Mouse (Mus musculus): ENCODE data around the gene Gm20517. TPM values are rescaled to one million over a fixed set of nuclear protein-coding genes. Genes with fewer than 3 reads are reported as not detected.

Gm20517 gene
- polyA plus RNA-seq, 1 experiment from 2014 or later = 1.8 TPM

GRCm38 (mm10) chr17:47600601-47601388 lies 10.6 kb upstream of the Gm20517 start:
- 88% methylated on average over 13 of the region's 13 CpGs for WGBS
- no peak overlapping the region for H3K4me2 ChIP-seq (ENCODE audit: low read length)
- ATAC-seq = no peak

GRCm38 (mm10) chr17:47601389-47601755 lies 10.0 kb upstream of the Gm20517 start:
- H3K36me3 ChIP-seq (ENCODE audit: control insufficient read depth, insufficient read depth, low read length) = peaks cover 70% of the 10 kb centered on the region
- H3K9me3 ChIP-seq (replicated peaks; ENCODE audit: control insufficient read depth, low read length) = no peaks in the 10 kb centered on the region
- DNase-seq (ENCODE audit: low spot score) (no peak), ATAC-seq (no peak)
- no peak overlapping the region for H3K27ac ChIP-seq (ENCODE audit: low read depth, low read length)
- H3K9ac ChIP-seq (ENCODE audit: low read length) = no peak overlapping the region
- H3K4me2 ChIP-seq (ENCODE audit: low read length) = no peak overlapping the region
- WGBS = 90% methylated on average over 10 of the region's 10 CpGs
- no peak overlapping the region for H3K4me3 ChIP-seq (ENCODE audit: low read depth, low read length)
- no peaks in the 10 kb centered on the region for H3K27me3 ChIP-seq (replicated peaks; ENCODE audit: control insufficient read depth, insufficient read depth, low read length)
- H3K4me1 ChIP-seq (ENCODE audit: control insufficient read depth, insufficient read depth, low read length) = peaks cover 1% of the 10 kb centered on the region

More at GRCm38 (mm10) chr17:47600601-47601388, 10.6 kb upstream of the Gm20517 start:
- H3K4me3 ChIP-seq (ENCODE audit: low read depth, low read length) = no peak overlapping the region
- no peaks in the 10 kb centered on the region for H3K27me3 ChIP-seq (replicated peaks; ENCODE audit: control insufficient read depth, insufficient read depth, low read length)
- DNase-seq (ENCODE audit: low spot score) = no peak
- peaks cover 68% of the 10 kb centered on the region for H3K36me3 ChIP-seq (ENCODE audit: control insufficient read depth, insufficient read depth, low read length)
- H3K4me1 ChIP-seq (ENCODE audit: control insufficient read depth, insufficient read depth, low read length) = peaks cover 6% of the 10 kb centered on the region
- H3K27ac ChIP-seq (ENCODE audit: low read depth, low read length) = no peak overlapping the region
- H3K9me3 ChIP-seq (replicated peaks; ENCODE audit: control insufficient read depth, low read length) = no peaks in the 10 kb centered on the region
- H3K9ac ChIP-seq (ENCODE audit: low read length) = no peak overlapping the region

GRCm38 (mm10) chr17:47602289-47602688 lies 9.1 kb upstream of the Gm20517 start:
- H3K27me3 ChIP-seq (replicated peaks; ENCODE audit: control insufficient read depth, insufficient read depth, low read length) = no peaks in the 10 kb centered on the region
- no peak overlapping the region for H3K9ac ChIP-seq (ENCODE audit: low read length)
- ATAC-seq = no peak
- 91% methylated on average over 11 of the region's 11 CpGs for WGBS
- H3K36me3 ChIP-seq (ENCODE audit: control insufficient read depth, insufficient read depth, low read length) = peaks cover 79% of the 10 kb centered on the region
- no peak overlapping the region for H3K27ac ChIP-seq (ENCODE audit: low read depth, low read length)
- H3K4me2 ChIP-seq (ENCODE audit: low read length) = no peak overlapping the region
- H3K4me1 ChIP-seq (ENCODE audit: control insufficient read depth, insufficient read depth, low read length) = no peaks in the 10 kb centered on the region
- no peak for DNase-seq (ENCODE audit: low spot score)
- no peaks in the 10 kb centered on the region for H3K9me3 ChIP-seq (replicated peaks; ENCODE audit: control insufficient read depth, low read length)
- no peak overlapping the region for H3K4me3 ChIP-seq (ENCODE audit: low read depth, low read length)

GRCm38 (mm10) chr17:47606220-47606619 lies 5.2 kb upstream of the Gm20517 start:
- no peak for ATAC-seq

GRCm38 (mm10) chr17:47609182-47609581 lies 2.2 kb upstream of the Gm20517 start:
- Histone ChIP-seq H3K4me3 (ENCODE audit: low read depth, low read length) (no peak overlapping the region), H3K4me1 (ENCODE audit: control insufficient read depth, insufficient read depth, low read length) (peaks cover 12% of the 10 kb centered on the region), H3K9me3 (replicated peaks; ENCODE audit: control insufficient read depth, low read length) (no peaks in the 10 kb centered on the region), H3K27me3 (replicated peaks; ENCODE audit: control insufficient read depth, insufficient read depth, low read length) (no peaks in the 10 kb centered on the region), H3K36me3 (ENCODE audit: control insufficient read depth, insufficient read depth, low read length) (peaks cover 43% of the 10 kb centered on the region), H3K9ac (ENCODE audit: low read length) (no peak overlapping the region), H3K4me2 (ENCODE audit: low read length) (no peak overlapping the region), H3K27ac (ENCODE audit: low read depth, low read length) (no peak overlapping the region)
- ATAC-seq (no peak), DNase-seq (ENCODE audit: low spot score) (no peak)
- 96% methylated on average over 4 of the region's 4 CpGs for WGBS

More at GRCm38 (mm10) chr17:47606220-47606619, 5.2 kb upstream of the Gm20517 start:
- Histone ChIP-seq H3K9ac (ENCODE audit: low read length) (no peak overlapping the region), H3K4me2 (ENCODE audit: low read length) (no peak overlapping the region), H3K4me1 (ENCODE audit: control insufficient read depth, insufficient read depth, low read length) (peaks cover 4% of the 10 kb centered on the region; the same call in 1 of the 2 replicates), H3K27me3 (replicated peaks; ENCODE audit: control insufficient read depth, insufficient read depth, low read length) (no peaks in the 10 kb centered on the region), H3K36me3 (ENCODE audit: control insufficient read depth, insufficient read depth, low read length) (peaks cover 64% of the 10 kb centered on the region), H3K27ac (ENCODE audit: low read depth, low read length) (no peak overlapping the region), H3K4me3 (ENCODE audit: low read depth, low read length) (no peak overlapping the region), H3K9me3 (replicated peaks; ENCODE audit: control insufficient read depth, low read length) (no peaks in the 10 kb centered on the region)
- 75% methylated on average over 5 of the region's 5 CpGs for whole genome bisulfite sequencing
- no peak for DNase-seq (ENCODE audit: low spot score)

GRCm38 (mm10) chr17:47611661-47611982 lies 233 bp downstream of the Gm20517 start:
- peak overlapping the region; percentile 80 for H3K4me2 ChIP-seq (ENCODE audit: low read length)
- no peaks in the 10 kb centered on the region for H3K27me3 ChIP-seq (replicated peaks; ENCODE audit: control insufficient read depth, insufficient read depth, low read length)
- H3K4me1 ChIP-seq (ENCODE audit: control insufficient read depth, insufficient read depth, low read length) = peaks cover 12% of the 10 kb centered on the region
- no peak for DNase-seq (ENCODE audit: low spot score)
- ATAC-seq = no peak
- under 1% methylated on average over 13 of the region's 13 CpGs for WGBS
- no peaks in the 10 kb centered on the region for H3K9me3 ChIP-seq (replicated peaks; ENCODE audit: control insufficient read depth, low read length)
- peak overlapping the region; percentile 62 for H3K4me3 ChIP-seq (ENCODE audit: low read depth, low read length)
- H3K9ac ChIP-seq (ENCODE audit: low read length) = peak overlapping the region; percentile 73
- peaks cover 38% of the 10 kb centered on the region for H3K36me3 ChIP-seq (ENCODE audit: control insufficient read depth, insufficient read depth, low read length)
- H3K27ac ChIP-seq (ENCODE audit: low read depth, low read length) = no peak overlapping the region

GRCm38 (mm10) chr17:47614018-47614417 lies 2.6 kb downstream of the Gm20517 start:
- no peak overlapping the region for H3K4me2 ChIP-seq (ENCODE audit: low read length)
- no peak for DNase-seq (ENCODE audit: low spot score)
- WGBS = 96% methylated on average over 1 of the region's 1 CpGs
- H3K27ac ChIP-seq (ENCODE audit: low read depth, low read length) = no peak overlapping the region
- H3K27me3 ChIP-seq (replicated peaks; ENCODE audit: control insufficient read depth, insufficient read depth, low read length) = no peaks in the 10 kb centered on the region
- no peaks in the 10 kb centered on the region for H3K9me3 ChIP-seq (replicated peaks; ENCODE audit: control insufficient read depth, low read length)
- no peak for ATAC-seq
- no peak overlapping the region for H3K4me3 ChIP-seq (ENCODE audit: low read depth, low read length)
- H3K36me3 ChIP-seq (ENCODE audit: control insufficient read depth, insufficient read depth, low read length) = peaks cover 36% of the 10 kb centered on the region
- no peak overlapping the region for H3K9ac ChIP-seq (ENCODE audit: low read length)
- peaks cover 12% of the 10 kb centered on the region for H3K4me1 ChIP-seq (ENCODE audit: control insufficient read depth, insufficient read depth, low read length)

- ATAC-seq = no peak
Observed at GRCm38 (mm10) chr17:47616119-47616518, 4.7 kb downstream of the Gm20517 start.

GRCm38 (mm10) chr17:47616652-47617051 lies 5.3 kb downstream of the Gm20517 start:
- Histone ChIP-seq H3K9me3 (replicated peaks; ENCODE audit: control insufficient read depth, low read length) (no peaks in the 10 kb centered on the region), H3K27me3 (replicated peaks; ENCODE audit: control insufficient read depth, insufficient read depth, low read length) (no peaks in the 10 kb centered on the region), H3K36me3 (ENCODE audit: control insufficient read depth, insufficient read depth, low read length) (peaks cover 46% of the 10 kb centered on the region), H3K27ac (ENCODE audit: low read depth, low read length) (no peak overlapping the region), H3K9ac (ENCODE audit: low read length) (no peak overlapping the region), H3K4me3 (ENCODE audit: low read depth, low read length) (no peak overlapping the region), H3K4me2 (ENCODE audit: low read length) (no peak overlapping the region), H3K4me1 (ENCODE audit: control insufficient read depth, insufficient read depth, low read length) (peaks cover 9% of the 10 kb centered on the region)
- WGBS = 93% methylated on average over 4 of the region's 4 CpGs
- DNase-seq (ENCODE audit: low spot score) (no peak), ATAC-seq (no peak)

More at GRCm38 (mm10) chr17:47616119-47616518, 4.7 kb downstream of the Gm20517 start:
- peaks cover 9% of the 10 kb centered on the region for H3K4me1 ChIP-seq (ENCODE audit: control insufficient read depth, insufficient read depth, low read length)
- 95% methylated on average over 8 of the region's 8 CpGs for WGBS
- H3K27me3 ChIP-seq (replicated peaks; ENCODE audit: control insufficient read depth, insufficient read depth, low read length) = no peaks in the 10 kb centered on the region
- H3K4me2 ChIP-seq (ENCODE audit: low read length) = no peak overlapping the region
- H3K36me3 ChIP-seq (ENCODE audit: control insufficient read depth, insufficient read depth, low read length) = peaks cover 45% of the 10 kb centered on the region
- no peak for DNase-seq (ENCODE audit: low spot score)
- no peak overlapping the region for H3K27ac ChIP-seq (ENCODE audit: low read depth, low read length)
- no peaks in the 10 kb centered on the region for H3K9me3 ChIP-seq (replicated peaks; ENCODE audit: control insufficient read depth, low read length)
- H3K4me3 ChIP-seq (ENCODE audit: low read depth, low read length) = no peak overlapping the region
- no peak overlapping the region for H3K9ac ChIP-seq (ENCODE audit: low read length)
